Mouse (Mus musculus): ENCODE measurements around the gene Sdsl. TPM values are rescaled to one million over a fixed set of nuclear protein-coding genes. Genes with fewer than 3 reads are reported as not detected.
A peak's percentile ranks its signal among the peaks of the same experiment; 100 is the strongest.
"Not testable (repeated sequence)": the region's sequence is repeated elsewhere in the genome, so short reads cannot be mapped to it uniquely, and the experiment has no call there.

The Sdsl gene
- 10 to 100 TPM; 61.7 to 63.9 TPM for total RNA-seq (2021)
- long read RNA-seq, experiment 1, partial matches to known transcripts, result 111 of 124 reads
- long read RNA-seq, experiment 1, other reads (novel, unspliced or antisense), result 13 of 124 reads
- long read RNA-seq, experiment 2, partial matches to known transcripts, result 137 of 165 reads
- long read RNA-seq, experiment 2, other reads (novel, unspliced or antisense), result 28 of 165 reads

- DNase-seq (ENCODE audit: low spot score in 2 of 2), result no peak
Observed at GRCm38 (mm10) chr5:120472770-120473169, at the start of gene Sdsl. Sdsl (minus strand) TSS chr5:120472810.

GRCm38 (mm10) chr5:120517552-120517951, 44.9 kb upstream of the Sdsl start:
- no peak for DNase-seq (ENCODE audit: low spot score in 2 of 2)

GRCm38 (mm10) chr5:120516221-120516984, 43.8 kb upstream of the Sdsl start:
- DNase-seq (ENCODE audit: low spot score in 2 of 2), result no peak

- no peak for DNase-seq (ENCODE audit: low spot score in 2 of 2)
Observed at GRCm38 (mm10) chr5:120515451-120515850, 42.8 kb upstream of the Sdsl start.

GRCm38 (mm10) chr5:120514754-120515153, 42.1 kb upstream of the Sdsl start:
- no peak for DNase-seq (ENCODE audit: low spot score in 2 of 2)

- no peak for DNase-seq (ENCODE audit: low spot score in 2 of 2)
Observed at GRCm38 (mm10) chr5:120514031-120514677, 41.5 kb upstream of the Sdsl start.

- DNase-seq (ENCODE audit: low spot score in 2 of 2), result no peak
Observed at GRCm38 (mm10) chr5:120512911-120513555, 40.4 kb upstream of the Sdsl start.

GRCm38 (mm10) chr5:120511643-120512220, 39.1 kb upstream of the Sdsl start:
- no peak for DNase-seq (ENCODE audit: low spot score in 2 of 2)

GRCm38 (mm10) chr5:120510982-120511642, 38.5 kb upstream of the Sdsl start, which contains the start of gene Slc8b1:
Slc8b1 (plus strand) TSS chr5:120511168.
- peak; percentile 88 to 93 for DNase-seq (ENCODE audit: low spot score in 2 of 2)

GRCm38 (mm10) chr5:120507311-120507710, 34.7 kb upstream of the Sdsl start:
- no peak for DNase-seq (ENCODE audit: low spot score in 2 of 2)

- DNase-seq (ENCODE audit: low spot score in 2 of 2), result no peak
Observed at GRCm38 (mm10) chr5:120506490-120506889, 33.9 kb upstream of the Sdsl start.

GRCm38 (mm10) chr5:120505781-120506180, 33.2 kb upstream of the Sdsl start:
- no peak for DNase-seq (ENCODE audit: low spot score in 2 of 2)

- peak; percentile 43 to 61 for DNase-seq (ENCODE audit: low spot score in 2 of 2)
Observed at GRCm38 (mm10) chr5:120505368-120505767, 32.8 kb upstream of the Sdsl start.

GRCm38 (mm10) chr5:120503144-120503795, 30.7 kb upstream of the Sdsl start, which contains the start of gene Plbd2:
Plbd2 (minus strand) TSS chr5:120503625.
- peak; percentile 77 to 80 for DNase-seq (ENCODE audit: low spot score in 2 of 2)

GRCm38 (mm10) chr5:120502675-120503143, 30.1 kb upstream of the Sdsl start:
- DNase-seq (ENCODE audit: low spot score in 2 of 2), result no peak

GRCm38 (mm10) chr5:120502147-120502621, 29.6 kb upstream of the Sdsl start:
- no peak for DNase-seq (ENCODE audit: low spot score in 2 of 2)

- not testable (repeated sequence) for DNase-seq (ENCODE audit: low spot score in 2 of 2)
Observed at GRCm38 (mm10) chr5:120500609-120501008, 28.0 kb upstream of the Sdsl start.

GRCm38 (mm10) chr5:120499202-120499601, 26.6 kb upstream of the Sdsl start:
- no peak for DNase-seq (ENCODE audit: low spot score in 2 of 2)

GRCm38 (mm10) chr5:120497071-120497470, 24.5 kb upstream of the Sdsl start:
- DNase-seq (ENCODE audit: low spot score in 2 of 2), result no peak

All from adrenal gland, postnatal 4 days (tissue).